Mouse (Mus musculus): ENCODE measurements around the gene Il33. TPM values are rescaled to one million over a fixed set of nuclear protein-coding genes. Genes with fewer than 3 reads are reported as not detected.
"Not testable (repeated sequence)": the region's sequence is repeated elsewhere in the genome, so short reads cannot be mapped to it uniquely, and the experiment has no call there.

The Il33 gene
- total RNA-seq, 2 experiments from 2014 or later = 3.3 to 5.6 TPM

GRCm38 (mm10) chr19:29937445-29937844 is 12.5 kb downstream of the Il33 start:
- peak; percentile 25 for DNase-seq

- DNase-seq = no peak
Observed at GRCm38 (mm10) chr19:29940239-29940638, 15.3 kb downstream of the Il33 start.

- no peak for DNase-seq
Observed at GRCm38 (mm10) chr19:29941208-29941607, 16.3 kb downstream of the Il33 start.

GRCm38 (mm10) chr19:29942358-29942757 is 17.4 kb downstream of the Il33 start:
- DNase-seq = no peak

- no peak for DNase-seq
Observed at GRCm38 (mm10) chr19:29944426-29944825, 19.5 kb downstream of the Il33 start.

GRCm38 (mm10) chr19:29944935-29945334 is 20.0 kb downstream of the Il33 start:
- not testable (repeated sequence) for DNase-seq

GRCm38 (mm10) chr19:29945557-29946422 is 20.9 kb downstream of the Il33 start:
- no peak for DNase-seq

GRCm38 (mm10) chr19:29946423-29946716 is 21.5 kb downstream of the Il33 start:
- no peak for DNase-seq

- no peak for DNase-seq
Observed at GRCm38 (mm10) chr19:29947056-29947455, 22.1 kb downstream of the Il33 start.

- peak; percentile 85 for DNase-seq
Observed at GRCm38 (mm10) chr19:29947891-29948801, 23.2 kb downstream of the Il33 start.

- no peak for DNase-seq
Observed at GRCm38 (mm10) chr19:29952538-29952937, 27.6 kb downstream of the Il33 start.

GRCm38 (mm10) chr19:29953833-29954232 is 28.9 kb downstream of the Il33 start:
- no peak for DNase-seq

GRCm38 (mm10) chr19:29955454-29955853 is 30.5 kb downstream of the Il33 start:
- no peak for DNase-seq

- no peak for DNase-seq
Observed at GRCm38 (mm10) chr19:29960906-29961305, 36.0 kb downstream of the Il33 start.

GRCm38 (mm10) chr19:29961842-29962241 is 36.9 kb downstream of the Il33 start:
- DNase-seq = no peak

- DNase-seq = no peak
Observed at GRCm38 (mm10) chr19:29963598-29964092, 38.7 kb downstream of the Il33 start.

GRCm38 (mm10) chr19:29967960-29968359 is 43.0 kb downstream of the Il33 start:
- no peak for DNase-seq

- DNase-seq = peak; percentile 45
Observed at GRCm38 (mm10) chr19:29973396-29973795, 48.5 kb downstream of the Il33 start.

- DNase-seq = no peak
Observed at GRCm38 (mm10) chr19:29978847-29979246, 53.9 kb downstream of the Il33 start.

GRCm38 (mm10) chr19:29979452-29980089 is 54.7 kb downstream of the Il33 start:
- DNase-seq = no peak

- no peak for DNase-seq
Observed at GRCm38 (mm10) chr19:29984208-29985005, 59.5 kb downstream of the Il33 start.

Data from gastrocnemius, postnatal 25 days (tissue).